Comparison of ENCODE assay signal across 8 mouse cellular contexts in genomic region chr3:116835350-116835749, GRCm38 (mm10). TPM values are rescaled to one million over a fixed set of nuclear protein-coding genes. Genes with fewer than 3 reads are reported as not detected.
DNase-seq lines count a peak whose midpoint lies in the region; ATAC-seq lines count a peak whose summit lies in the region.

No protein-coding gene starts in this region.

- no peaks in the 10 kb centered on the region for H3K36me3 ChIP-seq in heart, embryonic 10.5 days
- H3K36me3 ChIP-seq in neural tube, embryonic 11.5 days (ENCODE audit: control insufficient read depth, insufficient read depth, low read length), result no peaks in the 10 kb centered on the region
- H3K36me3 ChIP-seq in liver, embryonic 13.5 days, result no peaks in the 10 kb centered on the region
- H3K36me3 ChIP-seq in stomach, embryonic 16.5 days (ENCODE audit: control insufficient read depth, insufficient read depth, low read length), result no peaks in the 10 kb centered on the region

- ATAC-seq in neural tube, embryonic 11.5 days (ENCODE audit: insufficient read depth, low FRiP score, low TSS enrichment), result peak; percentile 48; the same call in 1 of the 2 replicates
- no peak for ATAC-seq in liver, embryonic 13.5 days (ENCODE audit: low read depth)
- no peak for ATAC-seq in stomach, embryonic 16.5 days (ENCODE audit: insufficient read depth, low FRiP score)

- peak overlapping the region; percentile 61; the same call in 1 of the 2 replicates for H3K4me2 ChIP-seq in neural tube, embryonic 11.5 days (ENCODE audit: low read depth)
- H3K4me2 ChIP-seq in liver, embryonic 13.5 days, result peak overlapping the region; percentile 66
- peak overlapping the region; percentile 76 for H3K4me2 ChIP-seq in stomach, embryonic 16.5 days (ENCODE audit: low read depth, low read length)

- no peaks in the 10 kb centered on the region for H3K27me3 ChIP-seq in heart, embryonic 10.5 days (ENCODE audit: insufficient read depth, poor library complexity, severe bottlenecking)
- H3K27me3 ChIP-seq in neural tube, embryonic 11.5 days (ENCODE audit: control insufficient read depth, insufficient read depth, low read length), result no peaks in the 10 kb centered on the region
- no peaks in the 10 kb centered on the region for H3K27me3 ChIP-seq in liver, embryonic 13.5 days
- no peaks in the 10 kb centered on the region for H3K27me3 ChIP-seq in stomach, embryonic 16.5 days (ENCODE audit: control insufficient read depth, insufficient read depth, low read length)

- DNase-seq in heart, embryonic 10.5 days (ENCODE audit: low spot score), result no peak
- DNase-seq in heart, postnatal 14 days, result no peak
- no peak for DNase-seq in neural tube, embryonic 11.5 days (ENCODE audit: low spot score)
- no peak for DNase-seq in neural tube, embryonic 10.5 days (ENCODE audit: extremely low spot score, low spot score)
- no peak for DNase-seq in liver, embryonic 13.5 days
- no peak for DNase-seq in spleen, postnatal 14 days (ENCODE audit: low spot score in 2 of 2)
- no peak for DNase-seq in T-cell, adult 2 months (ENCODE audit: low spot score)

- H3K9ac ChIP-seq in neural tube, embryonic 11.5 days (ENCODE audit: low read length), result peak overlapping the region; percentile 58; the same call in 1 of the 2 replicates
- H3K9ac ChIP-seq in liver, embryonic 13.5 days, result peak overlapping the region; percentile 64; the same call in 1 of the 2 replicates
- H3K9ac ChIP-seq in stomach, embryonic 16.5 days (ENCODE audit: low read length), result peak overlapping the region; percentile 76

- H3K27ac ChIP-seq in heart, embryonic 10.5 days, result peak overlapping the region; percentile 91
- H3K27ac ChIP-seq in neural tube, embryonic 11.5 days (ENCODE audit: low read depth, low read length), result no peak overlapping the region
- no peak overlapping the region for H3K27ac ChIP-seq in liver, embryonic 13.5 days
- peak overlapping the region; percentile 21; the same call in 1 of the 2 replicates for H3K27ac ChIP-seq in stomach, embryonic 16.5 days (ENCODE audit: low read length)

- H3K4me3 ChIP-seq in heart, embryonic 10.5 days, result peak overlapping the region; percentile 62
- no peak overlapping the region for H3K4me3 ChIP-seq in neural tube, embryonic 11.5 days (ENCODE audit: low read depth, low read length)
- peak overlapping the region; percentile 40 for H3K4me3 ChIP-seq in liver, embryonic 13.5 days (replicated peaks)
- H3K4me3 ChIP-seq in stomach, embryonic 16.5 days (replicated peaks; ENCODE audit: low read length), result peak overlapping the region; percentile 49

- WGBS in heart, embryonic 10.5 days, result 79% methylated on average over 4 of the region's 4 CpGs
- 80% methylated on average over 4 of the region's 4 CpGs for WGBS in neural tube, embryonic 11.5 days
- WGBS in liver, embryonic 13.5 days (ENCODE audit: insufficient replicate concordance), result 57% methylated on average over 4 of the region's 4 CpGs
- 75% methylated on average over 4 of the region's 4 CpGs for WGBS in stomach, embryonic 16.5 days

- H3K9me3 ChIP-seq in heart, embryonic 10.5 days, result no peaks in the 10 kb centered on the region
- no peaks in the 10 kb centered on the region for H3K9me3 ChIP-seq in neural tube, embryonic 11.5 days (ENCODE audit: control insufficient read depth, low read length)
- H3K9me3 ChIP-seq in liver, embryonic 13.5 days (replicated peaks), result no peaks in the 10 kb centered on the region
- no peaks in the 10 kb centered on the region for H3K9me3 ChIP-seq in stomach, embryonic 16.5 days (replicated peaks; ENCODE audit: control insufficient read depth, low read length)

- intact Hi-C loops in heart, postnatal 14 days (cut with DNase I), result loop anchor here (5.0 to 10.0 kb wide), 4 partner anchors 33 to 501 kb away; no protein-coding TSS in a partner anchor

- peaks cover 10% of the 10 kb centered on the region; the same call in 1 of the 2 replicates for H3K4me1 ChIP-seq in heart, embryonic 10.5 days
- H3K4me1 ChIP-seq in neural tube, embryonic 11.5 days (ENCODE audit: control insufficient read depth, insufficient read depth, low read length), result no peaks in the 10 kb centered on the region
- peaks cover 7% of the 10 kb centered on the region for H3K4me1 ChIP-seq in liver, embryonic 13.5 days (replicated peaks)
- H3K4me1 ChIP-seq in stomach, embryonic 16.5 days (ENCODE audit: control insufficient read depth, insufficient read depth, low read length), result no peaks in the 10 kb centered on the region

RNA-seq across cellular contexts. Expression of gene Frrs1, which starts 23.9 kb away (rescaled TPM):
- polyA plus RNA-seq in heart, embryonic 10.5 days (2016; fragmentation: Nextera tagmentation; extraction: Ambion mirVana), result 24.8 and 32.7 TPM in 2 replicates
- total RNA-seq in heart, postnatal 14 days (2021), result 1 to 10 TPM; 4.8 to 5.2 TPM
- 6.6 and 6.9 TPM in 2 replicates for polyA plus RNA-seq in neural tube, embryonic 11.5 days (2014; fragmentation: Nextera tagmentation; extraction: Ambion mirVana)
- polyA plus RNA-seq in liver, embryonic 13.5 days (2015; fragmentation: Nextera tagmentation; extraction: Ambion mirVana), result 37.6 and 46.4 TPM in 2 replicates
- 41.8 and 48.6 TPM in 2 replicates for polyA plus RNA-seq in stomach, embryonic 16.5 days (2015; fragmentation: Nextera tagmentation; extraction: Ambion mirVana)

RNA-seq across cellular contexts. Expression of gene Agl, which starts 27.4 kb away (rescaled TPM):
- polyA plus RNA-seq in heart, embryonic 10.5 days (2016; fragmentation: Nextera tagmentation; extraction: Ambion mirVana), result 30.7 and 47.2 TPM in 2 replicates
- 100 to 1,000 TPM; 183 to 189 TPM for total RNA-seq in heart, postnatal 14 days (2021)
- 17.0 and 18.2 TPM in 2 replicates for polyA plus RNA-seq in neural tube, embryonic 11.5 days (2014; fragmentation: Nextera tagmentation; extraction: Ambion mirVana)
- 4.4 and 6.0 TPM in 2 replicates for polyA plus RNA-seq in liver, embryonic 13.5 days (2015; fragmentation: Nextera tagmentation; extraction: Ambion mirVana)
- polyA plus RNA-seq in stomach, embryonic 16.5 days (2015; fragmentation: Nextera tagmentation; extraction: Ambion mirVana), result 14.6 and 28.1 TPM in 2 replicates

Comparison
In these comparisons a context has a peak if more than half of its experiments do, and no peak if none do; other contexts are left out.
1. H3K27ac ChIP-seq: peak in heart, embryonic 10.5 days (single experiment) and stomach, embryonic 16.5 days (single experiment); none in neural tube, embryonic 11.5 days (single experiment) and liver, embryonic 13.5 days (single experiment).
2. Peak in every context shown above with its lines, with median percentiles within 50 percentile points of each other: H3K4me2 ChIP-seq and H3K9ac ChIP-seq.